Mouse (Mus musculus): ENCODE measurements around the gene Synm. TPM values are rescaled to one million over a fixed set of nuclear protein-coding genes. Genes with fewer than 3 reads are reported as not detected.

Gene Synm
- polyA plus RNA-seq, 1 experiment from 2014 or later, result 5.7 TPM

DNA sequence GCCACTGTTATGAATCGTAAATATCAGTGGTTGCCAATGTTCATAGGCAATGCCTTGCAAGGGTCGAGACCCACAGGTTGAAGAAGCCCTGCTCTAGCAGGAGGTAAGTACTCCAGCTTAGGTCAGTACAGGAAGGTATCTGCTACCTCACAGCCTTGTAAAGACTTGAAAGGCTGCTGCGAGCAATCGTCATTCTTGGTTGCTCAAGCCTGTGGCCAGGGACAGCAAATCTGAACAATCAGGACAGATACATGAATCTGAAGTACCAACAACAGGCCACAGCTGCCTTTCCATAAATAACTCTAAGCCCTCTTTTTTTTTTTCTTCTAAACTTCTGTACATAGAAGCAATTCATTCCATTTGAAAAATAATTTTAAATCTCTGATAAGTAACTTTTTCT is 27.3 kb downstream of the Synm start:
- H3K27me3 ChIP-seq (replicated peaks; ENCODE audit: control insufficient read depth, insufficient read depth, low read length), result no peaks in the 10 kb centered on the region
- no peak for ATAC-seq
- no peaks in the 10 kb centered on the region for H3K9me3 ChIP-seq (ENCODE audit: control insufficient read depth, low read length)
- H3K36me3 ChIP-seq (ENCODE audit: control insufficient read depth, insufficient read depth), result no peaks in the 10 kb centered on the region
- H3K4me3 ChIP-seq (replicated peaks; ENCODE audit: low read length), result no peak overlapping the region
- H3K9ac ChIP-seq (replicated peaks; ENCODE audit: low read depth, low read length), result no peak overlapping the region
- no peak overlapping the region for H3K4me2 ChIP-seq (ENCODE audit: low read length)
- WGBS, result 91% methylated on average over 4 of the region's 4 CpGs
- no peaks in the 10 kb centered on the region for H3K4me1 ChIP-seq (replicated peaks; ENCODE audit: control insufficient read depth, insufficient read depth, low read length)
- no peak overlapping the region for H3K27ac ChIP-seq (ENCODE audit: low read length)

DNA sequence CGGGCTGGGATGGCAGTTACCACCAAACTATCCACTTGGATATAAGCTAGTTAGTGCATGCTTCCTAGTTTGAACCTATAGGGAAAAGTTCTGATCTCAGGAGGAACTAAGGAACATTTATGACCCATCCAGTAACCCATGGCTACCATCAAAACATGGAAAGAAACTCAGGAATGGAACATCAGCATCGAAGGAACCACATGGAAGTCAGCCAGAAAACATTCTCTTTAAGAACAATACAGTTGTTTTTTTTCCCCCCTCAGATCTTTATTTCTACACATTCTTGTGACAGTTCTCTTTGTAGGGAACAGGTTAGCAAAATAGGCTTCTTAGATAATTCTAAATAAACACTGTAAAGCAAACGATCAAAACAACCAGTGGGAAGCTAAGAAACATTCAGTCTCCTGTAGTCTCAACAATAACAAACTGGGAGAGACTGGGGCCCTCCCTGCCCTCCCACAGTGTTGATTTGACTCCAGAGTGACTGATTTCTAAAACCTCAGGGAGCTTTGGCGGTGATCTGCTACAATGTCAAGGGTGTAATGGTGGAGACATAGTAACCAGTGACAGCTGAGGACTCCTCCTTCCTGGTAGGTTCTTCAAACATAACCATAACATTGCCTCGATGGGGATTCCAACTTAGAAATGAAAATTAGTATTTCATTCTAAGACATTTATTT is 29.0 kb downstream of the Synm start:
- Histone ChIP-seq H3K27me3 (replicated peaks; ENCODE audit: control insufficient read depth, insufficient read depth, low read length) (no peaks in the 10 kb centered on the region), H3K4me3 (replicated peaks; ENCODE audit: low read length) (no peak overlapping the region), H3K9me3 (ENCODE audit: control insufficient read depth, low read length) (no peaks in the 10 kb centered on the region), H3K36me3 (ENCODE audit: control insufficient read depth, insufficient read depth) (no peaks in the 10 kb centered on the region), H3K4me2 (ENCODE audit: low read length) (no peak overlapping the region), H3K4me1 (replicated peaks; ENCODE audit: control insufficient read depth, insufficient read depth, low read length) (no peaks in the 10 kb centered on the region), H3K9ac (replicated peaks; ENCODE audit: low read depth, low read length) (no peak overlapping the region), H3K27ac (ENCODE audit: low read length) (no peak overlapping the region)
- WGBS, result 58% methylated on average over 5 of the region's 5 CpGs
- ATAC-seq, result no peak

DNA sequence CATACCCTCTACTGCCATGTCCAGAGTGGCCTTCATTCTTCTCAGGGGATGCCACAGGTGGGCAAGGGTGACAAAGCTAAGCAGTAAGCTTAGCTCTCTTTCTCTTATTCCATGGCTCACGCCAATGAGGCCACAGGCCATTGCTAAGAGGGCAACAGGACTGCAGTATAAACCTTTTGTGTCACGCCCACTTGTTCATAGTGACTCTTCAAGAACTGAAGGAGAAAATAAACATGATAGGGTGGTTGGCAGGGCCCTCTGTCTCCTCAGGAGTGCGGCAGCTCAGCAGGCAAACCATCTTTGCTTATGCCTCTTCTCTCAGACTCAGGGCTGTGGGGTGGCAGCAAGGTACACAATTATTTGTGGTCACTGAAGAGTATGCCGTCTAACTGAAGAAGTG is 30.7 kb downstream of the Synm start:
- WGBS, result 96% methylated on average over 4 of the region's 4 CpGs
- H3K27me3 ChIP-seq (replicated peaks; ENCODE audit: control insufficient read depth, insufficient read depth, low read length), result no peaks in the 10 kb centered on the region
- H3K9me3 ChIP-seq (ENCODE audit: control insufficient read depth, low read length), result no peaks in the 10 kb centered on the region
- no peak overlapping the region for H3K4me2 ChIP-seq (ENCODE audit: low read length)
- no peak for ATAC-seq
- no peaks in the 10 kb centered on the region for H3K4me1 ChIP-seq (replicated peaks; ENCODE audit: control insufficient read depth, insufficient read depth, low read length)
- no peak overlapping the region for H3K27ac ChIP-seq (ENCODE audit: low read length)
- no peak overlapping the region for H3K4me3 ChIP-seq (replicated peaks; ENCODE audit: low read length)
- no peaks in the 10 kb centered on the region for H3K36me3 ChIP-seq (ENCODE audit: control insufficient read depth, insufficient read depth)
- H3K9ac ChIP-seq (replicated peaks; ENCODE audit: low read depth, low read length), result no peak overlapping the region

DNA sequence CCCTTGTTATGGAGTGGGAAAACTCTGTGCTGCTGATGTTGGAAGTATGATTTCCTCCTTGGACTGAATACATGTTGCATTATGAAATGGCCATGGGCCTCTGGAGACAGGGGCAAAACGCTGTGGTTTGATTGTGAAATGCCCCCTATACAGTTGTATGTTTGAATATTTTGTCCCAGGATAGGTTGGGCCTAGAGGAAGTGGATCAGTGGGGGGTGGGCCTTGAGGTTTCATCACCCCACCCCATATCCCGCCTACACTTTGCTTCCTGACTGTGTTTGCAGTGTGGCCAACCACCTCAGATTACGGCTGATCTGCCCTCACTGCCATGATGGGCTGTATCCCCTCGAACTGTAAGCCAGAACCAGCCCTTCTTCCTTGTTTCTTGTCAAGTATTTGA is 31.3 kb downstream of the Synm start:
- 91% methylated on average over 4 of the region's 4 CpGs for WGBS
- H3K9me3 ChIP-seq (ENCODE audit: control insufficient read depth, low read length), result no peaks in the 10 kb centered on the region
- no peaks in the 10 kb centered on the region for H3K27me3 ChIP-seq (replicated peaks; ENCODE audit: control insufficient read depth, insufficient read depth, low read length)
- H3K4me1 ChIP-seq (replicated peaks; ENCODE audit: control insufficient read depth, insufficient read depth, low read length), result no peaks in the 10 kb centered on the region
- no peak for ATAC-seq
- no peak overlapping the region for H3K27ac ChIP-seq (ENCODE audit: low read length)
- H3K4me2 ChIP-seq (ENCODE audit: low read length), result no peak overlapping the region
- H3K9ac ChIP-seq (replicated peaks; ENCODE audit: low read depth, low read length), result no peak overlapping the region
- no peak overlapping the region for H3K4me3 ChIP-seq (replicated peaks; ENCODE audit: low read length)
- no peaks in the 10 kb centered on the region for H3K36me3 ChIP-seq (ENCODE audit: control insufficient read depth, insufficient read depth)

DNA sequence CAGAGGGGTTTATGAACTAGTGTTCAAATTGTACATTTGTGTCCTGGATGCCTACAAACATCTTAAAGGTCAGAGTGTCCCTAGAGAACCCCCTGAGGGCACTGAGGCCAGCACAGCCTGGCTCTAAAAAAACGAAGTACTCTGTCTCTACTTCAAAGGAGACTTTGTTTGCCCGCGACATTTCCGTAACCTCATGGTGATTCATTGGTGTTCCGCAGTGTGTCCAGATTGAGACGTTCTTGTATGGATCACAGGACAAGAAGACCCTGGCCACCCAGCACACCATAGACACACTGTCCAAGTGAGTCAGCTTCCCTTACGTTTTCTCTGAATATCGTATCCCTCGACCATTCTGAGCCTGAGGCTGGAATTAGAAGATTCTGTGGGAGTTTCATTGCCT is 34.5 kb downstream of the Synm start:
- H3K4me3 ChIP-seq (replicated peaks; ENCODE audit: low read length), result no peak overlapping the region
- no peak overlapping the region for H3K4me2 ChIP-seq (ENCODE audit: low read length)
- no peak overlapping the region for H3K9ac ChIP-seq (replicated peaks; ENCODE audit: low read depth, low read length)
- H3K36me3 ChIP-seq (ENCODE audit: control insufficient read depth, insufficient read depth), result no peaks in the 10 kb centered on the region
- no peaks in the 10 kb centered on the region for H3K9me3 ChIP-seq (ENCODE audit: control insufficient read depth, low read length)
- H3K27ac ChIP-seq (ENCODE audit: low read length), result no peak overlapping the region
- WGBS, result 85% methylated on average over 9 of the region's 9 CpGs
- no peak for ATAC-seq
- H3K27me3 ChIP-seq (replicated peaks; ENCODE audit: control insufficient read depth, insufficient read depth, low read length), result no peaks in the 10 kb centered on the region
- H3K4me1 ChIP-seq (replicated peaks; ENCODE audit: control insufficient read depth, insufficient read depth, low read length), result no peaks in the 10 kb centered on the region

DNA sequence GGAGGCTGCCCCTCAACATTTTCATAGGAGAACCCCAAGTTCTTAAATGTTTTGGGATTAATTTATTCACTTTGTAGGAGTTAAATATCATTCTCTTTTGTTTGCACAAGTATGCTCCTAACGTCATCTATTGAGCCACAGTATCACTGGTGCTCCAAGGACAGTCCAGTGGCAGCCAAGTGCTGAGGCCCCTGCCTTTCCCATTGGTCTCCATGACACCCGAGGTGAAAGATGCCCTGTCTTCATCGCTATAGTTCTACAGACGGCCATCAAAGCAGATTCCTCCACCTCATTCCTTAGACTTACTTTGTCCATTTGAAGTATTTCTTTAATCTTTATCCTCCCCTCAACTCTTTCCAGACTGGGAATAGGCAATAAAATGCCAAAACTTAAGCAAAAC is 35.0 kb downstream of the Synm start:
- Histone ChIP-seq H3K27ac (ENCODE audit: low read length) (no peak overlapping the region), H3K4me2 (ENCODE audit: low read length) (no peak overlapping the region), H3K4me1 (replicated peaks; ENCODE audit: control insufficient read depth, insufficient read depth, low read length) (no peaks in the 10 kb centered on the region), H3K4me3 (replicated peaks; ENCODE audit: low read length) (no peak overlapping the region), H3K27me3 (replicated peaks; ENCODE audit: control insufficient read depth, insufficient read depth, low read length) (no peaks in the 10 kb centered on the region), H3K36me3 (ENCODE audit: control insufficient read depth, insufficient read depth) (no peaks in the 10 kb centered on the region), H3K9me3 (ENCODE audit: control insufficient read depth, low read length) (no peaks in the 10 kb centered on the region), H3K9ac (replicated peaks; ENCODE audit: low read depth, low read length) (no peak overlapping the region)
- WGBS, result 82% methylated on average over 4 of the region's 4 CpGs
- ATAC-seq, result no peak

DNA sequence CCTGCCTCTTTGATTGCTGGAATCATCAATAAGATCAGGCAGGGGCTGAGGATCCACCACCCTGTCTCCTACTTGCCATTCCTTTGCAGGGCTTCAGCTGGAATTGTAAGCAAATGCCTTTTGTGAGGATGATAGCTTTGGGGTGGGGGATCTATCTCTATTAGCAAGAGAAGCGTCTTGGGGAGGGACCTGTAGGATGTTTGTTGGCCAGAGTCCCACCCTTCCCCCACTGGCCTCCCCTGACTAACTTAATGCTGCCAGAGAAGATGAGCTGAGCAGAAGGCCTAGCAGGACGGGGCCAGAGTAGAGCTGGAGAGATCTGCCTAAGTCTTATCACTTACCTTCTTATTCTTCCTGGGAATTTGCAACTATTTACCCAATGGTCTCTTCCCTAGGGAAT is 37.4 kb downstream of the Synm start:
- Histone ChIP-seq H3K27me3 (replicated peaks; ENCODE audit: control insufficient read depth, insufficient read depth, low read length) (no peaks in the 10 kb centered on the region), H3K4me2 (ENCODE audit: low read length) (no peak overlapping the region), H3K9ac (replicated peaks; ENCODE audit: low read depth, low read length) (no peak overlapping the region), H3K27ac (ENCODE audit: low read length) (no peak overlapping the region), H3K4me3 (replicated peaks; ENCODE audit: low read length) (no peak overlapping the region), H3K36me3 (ENCODE audit: control insufficient read depth, insufficient read depth) (no peaks in the 10 kb centered on the region), H3K9me3 (ENCODE audit: control insufficient read depth, low read length) (no peaks in the 10 kb centered on the region), H3K4me1 (replicated peaks; ENCODE audit: control insufficient read depth, insufficient read depth, low read length) (no peaks in the 10 kb centered on the region)
- no peak for ATAC-seq
- WGBS, result 49% methylated on average over 2 of the region's 2 CpGs

DNA sequence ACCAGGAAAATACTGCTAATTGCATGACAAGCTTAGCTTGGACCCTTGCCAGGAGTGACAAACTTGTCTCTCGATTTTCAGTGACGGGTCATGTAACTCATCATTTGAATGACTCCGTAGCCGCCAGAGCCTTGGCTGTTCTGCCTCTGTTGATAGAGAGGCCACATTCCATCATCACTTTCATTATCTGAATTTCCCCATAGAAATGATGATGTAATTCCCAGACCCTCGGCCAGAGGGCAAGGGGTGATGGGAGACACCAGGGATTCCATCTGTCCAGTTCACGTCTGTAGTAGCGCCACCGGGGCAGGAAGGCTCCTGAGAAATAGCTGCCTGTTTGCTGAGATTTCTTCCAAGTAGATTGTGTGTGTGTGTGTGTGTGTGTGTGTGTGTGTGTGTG is 40.7 kb downstream of the Synm start:
- Histone ChIP-seq H3K9ac (replicated peaks; ENCODE audit: low read depth, low read length) (no peak overlapping the region), H3K9me3 (ENCODE audit: control insufficient read depth, low read length) (no peaks in the 10 kb centered on the region), H3K27ac (ENCODE audit: low read length) (no peak overlapping the region), H3K4me3 (replicated peaks; ENCODE audit: low read length) (no peak overlapping the region), H3K27me3 (replicated peaks; ENCODE audit: control insufficient read depth, insufficient read depth, low read length) (no peaks in the 10 kb centered on the region), H3K4me2 (ENCODE audit: low read length) (no peak overlapping the region), H3K4me1 (replicated peaks; ENCODE audit: control insufficient read depth, insufficient read depth, low read length) (peaks cover 12% of the 10 kb centered on the region), H3K36me3 (ENCODE audit: control insufficient read depth, insufficient read depth) (no peaks in the 10 kb centered on the region)
- ATAC-seq, result no peak
- 52% methylated on average over 8 of the region's 8 CpGs for WGBS

DNA sequence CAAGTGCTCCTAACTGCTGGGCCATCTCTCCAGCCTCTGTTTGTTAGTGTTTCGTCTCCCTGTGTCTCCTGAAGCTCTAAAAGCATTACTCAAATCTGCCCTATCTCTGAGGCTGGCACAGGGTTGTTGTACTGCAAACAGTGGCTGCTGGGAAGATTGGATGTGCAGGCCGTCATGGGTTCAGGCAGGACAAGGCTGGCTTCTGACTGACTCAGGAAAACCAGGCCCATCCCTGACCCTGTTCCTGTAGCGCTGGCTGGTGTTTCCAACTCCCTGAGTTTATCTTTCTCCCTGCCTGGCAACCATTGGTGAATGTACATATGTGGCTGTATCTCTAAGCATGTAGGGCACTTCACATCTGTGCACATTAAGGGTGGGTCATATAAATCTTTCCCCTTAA is 42.0 kb downstream of the Synm start:
- WGBS, result 94% methylated on average over 3 of the region's 3 CpGs
- Histone ChIP-seq H3K27ac (ENCODE audit: low read length) (no peak overlapping the region), H3K27me3 (replicated peaks; ENCODE audit: control insufficient read depth, insufficient read depth, low read length) (no peaks in the 10 kb centered on the region), H3K9ac (replicated peaks; ENCODE audit: low read depth, low read length) (no peak overlapping the region), H3K4me2 (ENCODE audit: low read length) (no peak overlapping the region), H3K4me3 (replicated peaks; ENCODE audit: low read length) (no peak overlapping the region), H3K9me3 (ENCODE audit: control insufficient read depth, low read length) (peaks cover 3% of the 10 kb centered on the region; the same call in 1 of the 2 replicates), H3K36me3 (ENCODE audit: control insufficient read depth, insufficient read depth) (peaks cover 4% of the 10 kb centered on the region), H3K4me1 (replicated peaks; ENCODE audit: control insufficient read depth, insufficient read depth, low read length) (peaks cover 14% of the 10 kb centered on the region)
- ATAC-seq, result no peak

DNA sequence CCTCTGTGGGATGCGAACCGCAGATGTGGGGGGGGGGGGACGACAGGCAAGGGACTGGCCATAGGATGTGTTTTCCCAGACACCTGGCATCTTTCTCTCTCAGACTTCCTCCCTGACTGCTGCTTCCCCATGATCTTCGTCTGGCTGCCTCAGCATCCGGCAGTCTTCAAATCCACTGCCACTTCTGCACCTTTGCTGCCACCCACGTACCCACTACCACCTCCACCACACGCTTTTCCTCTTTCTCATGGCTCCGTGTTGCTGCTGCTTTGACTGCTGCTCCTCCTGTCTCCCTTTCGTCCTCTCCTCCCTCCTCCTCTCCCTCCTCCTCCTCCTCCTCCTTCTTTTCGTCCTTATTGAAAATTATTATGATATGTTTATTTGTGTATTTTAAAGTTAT is 42.6 kb downstream of the Synm start:
- H3K4me3 ChIP-seq (replicated peaks; ENCODE audit: low read length), result no peak overlapping the region
- peaks cover 14% of the 10 kb centered on the region for H3K4me1 ChIP-seq (replicated peaks; ENCODE audit: control insufficient read depth, insufficient read depth, low read length)
- no peaks in the 10 kb centered on the region for H3K27me3 ChIP-seq (replicated peaks; ENCODE audit: control insufficient read depth, insufficient read depth, low read length)
- ATAC-seq, result no peak
- H3K36me3 ChIP-seq (ENCODE audit: control insufficient read depth, insufficient read depth), result peaks cover 5% of the 10 kb centered on the region
- H3K4me2 ChIP-seq (ENCODE audit: low read length), result no peak overlapping the region
- H3K27ac ChIP-seq (ENCODE audit: low read length), result no peak overlapping the region
- WGBS, result 84% methylated on average over 10 of the region's 10 CpGs
- peaks cover 3% of the 10 kb centered on the region; the same call in 1 of the 2 replicates for H3K9me3 ChIP-seq (ENCODE audit: control insufficient read depth, low read length)
- H3K9ac ChIP-seq (replicated peaks; ENCODE audit: low read depth, low read length), result no peak overlapping the region

All from forebrain, embryonic 16.5 days (tissue).